Mouse (Mus musculus): ENCODE measurements around the gene Olfr293. TPM values are rescaled to one million over a fixed set of nuclear protein-coding genes. Genes with fewer than 3 reads are reported as not detected.

Olfr293 gene
- polyA plus RNA-seq (2016; fragmentation: Nextera tagmentation; extraction: Ambion mirVana): not detected in 2 replicates

GRCm38 (mm10) chr7:86648761-86649160 is at the start of gene Olfr293:
Olfr293 (plus strand) TSS chr7:86649061.
- 92% methylated on average over 4 of the region's 4 CpGs for WGBS
- no peak for ATAC-seq (ENCODE audit: low FRiP score, low read depth)

GRCm38 (mm10) chr7:86616543-86616942 is 32.3 kb upstream of the Olfr293 start, which contains the start of gene Olfr294:
Olfr294 (minus strand) TSS chr7:86616643.
- Histone ChIP-seq H3K4me2 (replicated peaks) (no peak within 1 kb of the TSS), H3K27me3 (no peaks in the 10 kb centered on the region), H3K9ac (replicated peaks) (no peak within 1 kb of the TSS), H3K36me3 (no peaks in the 10 kb centered on the region), H3K27ac (replicated peaks) (no peak within 1 kb of the TSS), H3K4me3 (no peak within 1 kb of the TSS), H3K4me1 (no peaks in the 10 kb centered on the region), H3K9me3 (no peaks in the 10 kb centered on the region)
- no peak for ATAC-seq (ENCODE audit: low FRiP score, low read depth)
- WGBS: 69% methylated on average over 2 of the region's 2 CpGs

More at GRCm38 (mm10) chr7:86648761-86649160, at the start of gene Olfr293:
- Histone ChIP-seq H3K4me3 (no peak within 1 kb of the TSS), H3K36me3 (no peaks in the 10 kb centered on the region), H3K4me2 (replicated peaks) (no peak within 1 kb of the TSS), H3K9me3 (no peaks in the 10 kb centered on the region), H3K9ac (replicated peaks) (no peak within 1 kb of the TSS), H3K27ac (replicated peaks) (no peak within 1 kb of the TSS), H3K4me1 (no peaks in the 10 kb centered on the region), H3K27me3 (no peaks in the 10 kb centered on the region)

DNA sequence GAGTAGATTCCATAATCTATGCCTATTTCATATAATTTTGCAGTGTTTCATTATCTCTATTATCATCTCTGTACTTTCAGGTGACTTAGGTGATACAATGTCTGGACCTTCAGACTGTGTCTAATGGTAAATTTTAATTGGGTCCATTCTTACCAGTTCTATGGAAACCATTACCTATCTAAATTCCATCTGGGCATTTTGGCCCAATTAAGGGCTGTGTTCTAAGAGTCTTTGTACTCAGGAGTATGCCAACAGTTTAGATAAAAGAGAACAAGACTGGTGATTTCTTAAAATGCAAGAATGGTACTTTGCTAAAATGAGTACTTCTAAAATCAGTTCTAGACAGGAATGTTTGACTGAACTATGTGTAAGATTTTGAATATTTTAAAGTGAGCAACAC is 39.2 kb downstream of the Olfr293 start, which contains the start of gene Olfr292:
TSS of gene Olfr292 (plus strand) at position 301 of the 400 bp plus-strand sequence.
- ATAC-seq (ENCODE audit: low FRiP score, low read depth): no peak
- no peak within 1 kb of the TSS for H3K9ac ChIP-seq (replicated peaks)
- no peaks in the 10 kb centered on the region for H3K27me3 ChIP-seq
- no peak within 1 kb of the TSS for H3K4me2 ChIP-seq (replicated peaks)
- no peaks in the 10 kb centered on the region for H3K9me3 ChIP-seq
- no peaks in the 10 kb centered on the region for H3K4me1 ChIP-seq
- H3K27ac ChIP-seq (replicated peaks): no peak within 1 kb of the TSS
- no peak within 1 kb of the TSS for H3K4me3 ChIP-seq
- H3K36me3 ChIP-seq: no peaks in the 10 kb centered on the region

Other genes starting within 250 kb of the Olfr293 start
- not detected in 2 replicates for gene Olfr301, start 245.2 kb upstream of the Olfr293 start, polyA plus RNA-seq (2016; fragmentation: Nextera tagmentation; extraction: Ambion mirVana)
- gene Olfr299, start 189.1 kb upstream of the Olfr293 start, polyA plus RNA-seq (2016; fragmentation: Nextera tagmentation; extraction: Ambion mirVana): not detected in 2 replicates
- gene Olfr298, start 156.6 kb upstream of the Olfr293 start, polyA plus RNA-seq (2016; fragmentation: Nextera tagmentation; extraction: Ambion mirVana): not detected in 2 replicates
- not detected in 2 replicates for gene Olfr297, start 129.1 kb upstream of the Olfr293 start, polyA plus RNA-seq (2016; fragmentation: Nextera tagmentation; extraction: Ambion mirVana)
- not detected in 2 replicates for gene Olfr295, start 65.2 kb upstream of the Olfr293 start, polyA plus RNA-seq (2016; fragmentation: Nextera tagmentation; extraction: Ambion mirVana)
- gene Olfr294, start 32.4 kb upstream of the Olfr293 start, polyA plus RNA-seq (2016; fragmentation: Nextera tagmentation; extraction: Ambion mirVana): not detected in 2 replicates
- not detected in 2 replicates for gene Olfr292, start 39.3 kb downstream of the Olfr293 start, polyA plus RNA-seq (2016; fragmentation: Nextera tagmentation; extraction: Ambion mirVana)
- 0.12 TPM in 1 of 2 replicates, not detected in the other for gene Folh1, start 126.9 kb downstream of the Olfr293 start, polyA plus RNA-seq (2016; fragmentation: Nextera tagmentation; extraction: Ambion mirVana)
- not detected in 2 replicates for gene Vmn2r77, start 146.0 kb downstream of the Olfr293 start, polyA plus RNA-seq (2016; fragmentation: Nextera tagmentation; extraction: Ambion mirVana)